Mouse (Mus musculus) forebrain, embryonic 10.5 days (tissue): ENCODE measurements around the gene 1700010B08Rik. TPM values are rescaled to one million over a fixed set of nuclear protein-coding genes. Genes with fewer than 3 reads are reported as not detected.
"Not testable (repeated sequence)": the region's sequence is repeated elsewhere in the genome, so short reads cannot be mapped to it uniquely, and the experiment has no call there.

Source experiments
- DNase-seq: peaks from one replicate; pipeline ENCODE4 v3.0.0-alpha.2; 2017; ENCODE audit warnings: low spot score; ENCODE audit errors: extremely low spot score
- H3K27ac ChIP-seq: fragments of 300-500 bp; sonication (generic); 2 replicates; pipeline ENCODE4 v1.5.1; 2016; ENCODE audit warnings: mild to moderate bottlenecking
- H3K27me3 ChIP-seq: fragments of 300-500 bp; sonication (generic); 2 replicates; pipeline ENCODE4 v1.6.1; 2016; ENCODE audit warnings: mild to moderate bottlenecking; ENCODE audit not compliant: poor library complexity, severe bottlenecking
- H3K36me3 ChIP-seq: fragments of 300-500 bp; sonication (generic); replicated peaks from 2 replicates; pipeline ENCODE4 v1.6.1; 2016; ENCODE audit warnings: mild to moderate bottlenecking, moderate library complexity
- H3K4me1 ChIP-seq: fragments of 300-500 bp; sonication (generic); 2 replicates; pipeline ENCODE4 v1.6.1; 2016
- H3K4me3 ChIP-seq: fragments of 300-500 bp; sonication (generic); 2 replicates; pipeline ENCODE4 v1.5.1; 2016; ENCODE audit warnings: mild to moderate bottlenecking, moderate library complexity
- H3K9me3 ChIP-seq: fragments of 300-500 bp; sonication (generic); 2 replicates; pipeline ENCODE4 v1.6.1; 2016; ENCODE audit warnings: mild to moderate bottlenecking, moderate library complexity
- WGBS: fragments of 180-500 bp; shearing (Covaris S2); methylation state at CpG from one replicate; pipeline ENCODE4 v1.1.7; 2016; 5-methylcytosine and 5-hydroxymethylcytosine counted together
- polyA plus RNA-seq: library from polyadenylated mRNA; unstranded; fragments of >200 nt; fragmentation: Nextera tagmentation; extraction: Ambion mirVana; gene quantifications from 2 replicates; pipeline ENCODE4 v1.2.1, GENCODE M21; 2016

1700010B08Rik gene
- polyA plus RNA-seq, 1 experiment from 2014 or later = not detected

GRCm38 (mm10) chr2:173702096-173702866 lies 16.9 kb upstream of the 1700010B08Rik start:
- Histone ChIP-seq H3K9me3 (no peaks in the 10 kb centered on the region), H3K27ac (no peak overlapping the region), H3K27me3 (no peaks in the 10 kb centered on the region), H3K4me3 (no peak overlapping the region), H3K4me1 (no peaks in the 10 kb centered on the region), H3K36me3 (peaks cover 79% of the 10 kb centered on the region)
- no peak for DNase-seq
- 84% methylated on average over 16 of the region's 16 CpGs for WGBS

DNA sequence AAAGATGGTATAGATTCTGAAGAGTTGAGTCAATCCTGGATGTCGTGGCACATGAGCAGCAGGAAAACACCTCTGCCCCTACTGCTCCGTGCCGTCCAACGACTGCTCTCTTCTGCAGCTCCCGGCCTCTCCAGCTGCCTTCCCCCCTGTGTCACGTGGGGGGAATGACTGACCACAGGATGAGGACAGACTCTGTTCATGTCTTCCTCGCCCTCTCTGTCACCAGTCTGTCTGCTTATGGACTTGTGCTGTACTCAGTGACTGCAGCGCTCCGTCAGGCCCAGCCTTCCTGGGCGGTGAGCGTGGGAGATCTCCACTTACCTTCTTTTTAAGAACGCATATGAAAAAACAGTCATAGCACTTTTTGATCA lies 16.4 kb upstream of the 1700010B08Rik start:
- DNase-seq = no peak
- H3K36me3 ChIP-seq = peaks cover 77% of the 10 kb centered on the region
- H3K27me3 ChIP-seq = no peaks in the 10 kb centered on the region
- H3K4me1 ChIP-seq = no peaks in the 10 kb centered on the region
- H3K27ac ChIP-seq = no peak overlapping the region
- WGBS = 88% methylated on average over 12 of the region's 12 CpGs
- H3K9me3 ChIP-seq = no peaks in the 10 kb centered on the region
- H3K4me3 ChIP-seq = no peak overlapping the region

DNA sequence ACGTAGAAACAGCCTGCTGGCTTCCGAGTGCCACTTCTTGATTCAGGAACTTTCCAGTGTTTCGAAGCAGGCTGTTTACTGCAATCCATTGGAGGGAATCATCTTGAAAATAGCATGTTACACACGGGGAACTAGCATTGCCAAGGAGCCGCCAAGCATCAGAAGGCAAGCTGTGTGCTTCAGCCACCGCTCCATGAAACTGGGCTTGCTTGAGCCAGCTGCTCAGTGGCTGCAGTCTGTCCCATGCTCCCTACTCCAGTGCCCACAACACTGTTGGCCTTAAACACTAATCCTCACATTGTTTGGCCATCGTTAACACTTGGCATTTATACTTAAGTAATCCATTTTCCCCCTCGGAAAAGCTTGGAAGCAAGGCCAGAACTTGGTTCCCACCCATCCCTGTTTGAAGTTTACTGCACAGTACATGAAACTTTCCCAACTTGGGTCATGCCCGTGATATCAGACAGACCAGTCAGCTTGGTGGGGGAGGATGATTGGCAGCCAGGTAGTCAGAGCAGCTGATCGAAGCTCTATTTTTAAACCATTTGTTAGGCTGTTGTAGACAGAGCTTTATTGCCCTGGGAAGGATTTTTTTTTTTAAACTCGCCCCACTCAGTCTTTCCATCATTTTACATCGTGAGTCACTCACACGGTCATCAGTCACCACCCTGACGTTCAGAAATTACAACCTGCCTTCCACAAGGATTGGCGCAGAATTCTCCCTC lies 13.2 kb upstream of the 1700010B08Rik start:
- no peaks in the 10 kb centered on the region for H3K27me3 ChIP-seq
- WGBS = 88% methylated on average over 15 of the region's 15 CpGs
- no peaks in the 10 kb centered on the region for H3K4me1 ChIP-seq
- no peak overlapping the region for H3K4me3 ChIP-seq
- peaks cover 60% of the 10 kb centered on the region for H3K36me3 ChIP-seq
- H3K27ac ChIP-seq = no peak overlapping the region
- no peak for DNase-seq
- H3K9me3 ChIP-seq = no peaks in the 10 kb centered on the region

GRCm38 (mm10) chr2:173707626-173708025 lies 11.6 kb upstream of the 1700010B08Rik start:
- H3K4me1 ChIP-seq, H3K27ac ChIP-seq, DNase-seq, H3K27me3 ChIP-seq, H3K4me3 ChIP-seq, H3K9me3 ChIP-seq: not testable (repeated sequence)
- H3K36me3 ChIP-seq = peaks cover 44% of the 10 kb centered on the region

- peaks cover 28% of the 10 kb centered on the region for H3K4me1 ChIP-seq
- peaks cover 26% of the 10 kb centered on the region for H3K36me3 ChIP-seq
- no peak overlapping the region for H3K27ac ChIP-seq
- 89% methylated on average over 6 of the region's 6 CpGs for WGBS
- no peaks in the 10 kb centered on the region for H3K27me3 ChIP-seq
- H3K4me3 ChIP-seq = no peak overlapping the region
- DNase-seq = no peak
- H3K9me3 ChIP-seq = no peaks in the 10 kb centered on the region
Observed at GRCm38 (mm10) chr2:173710193-173710592, 9.0 kb upstream of the 1700010B08Rik start.

GRCm38 (mm10) chr2:173712656-173713055 lies 6.6 kb upstream of the 1700010B08Rik start:
- DNase-seq = no peak
- 0 out of 2 replicates have a peak overlapping the region, but pooled peaks have one; percentile 17 for H3K27ac ChIP-seq
- no peaks in the 10 kb centered on the region for H3K9me3 ChIP-seq
- H3K4me3 ChIP-seq = no peak overlapping the region
- 70% methylated on average over 10 of the region's 10 CpGs for WGBS
- peaks cover 13% of the 10 kb centered on the region for H3K36me3 ChIP-seq
- H3K4me1 ChIP-seq = peaks cover 31% of the 10 kb centered on the region
- no peaks in the 10 kb centered on the region for H3K27me3 ChIP-seq

- Histone ChIP-seq H3K27me3 (no peaks in the 10 kb centered on the region), H3K4me3 (no peak overlapping the region), H3K36me3 (peaks cover 8% of the 10 kb centered on the region), H3K4me1 (peaks cover 31% of the 10 kb centered on the region), H3K9me3 (no peaks in the 10 kb centered on the region), H3K27ac (no peak overlapping the region)
- DNase-seq = no peak
- WGBS = 83% methylated on average over 4 of the region's 4 CpGs
Observed at GRCm38 (mm10) chr2:173713241-173713640, 6.0 kb upstream of the 1700010B08Rik start.

GRCm38 (mm10) chr2:173714620-173715218 lies 4.5 kb upstream of the 1700010B08Rik start:
- peak overlapping the region; percentile 53; the same call in 1 of the 2 replicates for H3K27ac ChIP-seq
- WGBS = 65% methylated on average over 8 of the region's 8 CpGs
- DNase-seq = no peak

DNA sequence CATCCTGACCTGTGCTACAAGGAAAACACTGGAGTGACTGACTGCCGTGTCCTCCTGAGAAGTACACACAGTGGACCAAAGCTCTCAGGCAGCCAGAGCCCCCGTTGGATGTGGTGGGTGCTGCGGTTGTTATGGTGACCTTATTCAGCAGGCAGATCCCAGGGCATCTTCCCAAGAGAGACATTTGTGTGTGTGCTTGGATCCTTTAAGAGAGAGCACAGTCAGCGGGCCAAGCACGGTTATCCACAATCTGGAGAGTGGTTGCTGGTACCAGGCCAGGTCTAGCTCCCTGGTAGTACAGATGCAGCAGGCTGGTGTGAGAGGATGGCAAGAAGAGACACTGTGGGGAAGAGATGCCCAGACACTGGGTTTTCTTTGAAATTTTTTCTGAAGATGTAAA lies 2.2 kb upstream of the 1700010B08Rik start:
- 93% methylated on average over 5 of the region's 5 CpGs for WGBS
- no peak overlapping the region for H3K27ac ChIP-seq
- no peaks in the 10 kb centered on the region; the same call in 1 of the 2 replicates for H3K9me3 ChIP-seq
- DNase-seq = no peak
- H3K27me3 ChIP-seq = no peaks in the 10 kb centered on the region
- H3K36me3 ChIP-seq = no peaks in the 10 kb centered on the region
- peaks cover 31% of the 10 kb centered on the region for H3K4me1 ChIP-seq
- H3K4me3 ChIP-seq = no peak overlapping the region

More at GRCm38 (mm10) chr2:173714620-173715218, 4.5 kb upstream of the 1700010B08Rik start:
- no peak overlapping the region for H3K4me3 ChIP-seq
- H3K36me3 ChIP-seq = no peaks in the 10 kb centered on the region
- no peaks in the 10 kb centered on the region; the same call in 1 of the 2 replicates for H3K9me3 ChIP-seq
- H3K4me1 ChIP-seq = peaks cover 31% of the 10 kb centered on the region
- H3K27me3 ChIP-seq = no peaks in the 10 kb centered on the region

DNA sequence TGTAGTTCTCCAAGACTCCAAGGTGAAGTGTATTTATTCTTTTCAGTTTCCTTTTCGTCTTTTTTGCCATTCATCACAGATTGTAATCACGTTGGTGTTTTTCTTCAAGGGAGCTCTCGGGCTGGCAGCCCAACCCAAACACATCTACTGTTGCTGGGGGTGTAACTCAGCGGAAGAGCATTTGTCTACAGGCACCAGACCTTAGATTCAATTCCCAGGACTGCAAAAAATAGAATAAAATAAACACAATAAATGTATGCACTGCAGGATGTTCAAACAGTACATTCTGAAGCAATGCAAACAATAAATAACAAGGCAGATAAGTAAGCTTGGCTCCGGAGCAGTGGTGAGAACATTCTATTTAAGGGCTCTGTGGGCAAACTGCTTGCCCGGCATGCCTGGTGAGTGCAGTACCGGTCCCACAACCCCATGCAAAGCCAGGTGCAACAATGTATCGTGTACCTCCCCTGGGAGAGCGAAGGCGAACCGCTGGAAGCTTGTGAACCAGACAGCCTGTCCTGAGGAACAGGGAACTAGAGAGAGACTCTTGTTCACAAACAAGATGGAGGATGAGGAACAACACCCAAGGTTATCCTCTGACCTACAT lies 3.1 kb downstream of the 1700010B08Rik start:
- Histone ChIP-seq H3K4me1 (peaks cover 16% of the 10 kb centered on the region), H3K9me3 (no peaks in the 10 kb centered on the region; the same call in 1 of the 2 replicates), H3K4me3 (no peak overlapping the region), H3K27ac (no peak overlapping the region), H3K27me3 (no peaks in the 10 kb centered on the region), H3K36me3 (no peaks in the 10 kb centered on the region)
- WGBS = 90% methylated on average over 11 of the region's 11 CpGs
- no peak for DNase-seq

GRCm38 (mm10) chr2:173724382-173724781 lies 5.2 kb downstream of the 1700010B08Rik start:
- no peaks in the 10 kb centered on the region for H3K36me3 ChIP-seq
- peaks cover 16% of the 10 kb centered on the region for H3K4me1 ChIP-seq
- no peak for DNase-seq
- no peaks in the 10 kb centered on the region for H3K27me3 ChIP-seq
- 61% methylated on average over 14 of the region's 14 CpGs for WGBS
- no peak overlapping the region for H3K4me3 ChIP-seq
- no peak overlapping the region for H3K27ac ChIP-seq
- no peaks in the 10 kb centered on the region; the same call in 1 of the 2 replicates for H3K9me3 ChIP-seq

DNA sequence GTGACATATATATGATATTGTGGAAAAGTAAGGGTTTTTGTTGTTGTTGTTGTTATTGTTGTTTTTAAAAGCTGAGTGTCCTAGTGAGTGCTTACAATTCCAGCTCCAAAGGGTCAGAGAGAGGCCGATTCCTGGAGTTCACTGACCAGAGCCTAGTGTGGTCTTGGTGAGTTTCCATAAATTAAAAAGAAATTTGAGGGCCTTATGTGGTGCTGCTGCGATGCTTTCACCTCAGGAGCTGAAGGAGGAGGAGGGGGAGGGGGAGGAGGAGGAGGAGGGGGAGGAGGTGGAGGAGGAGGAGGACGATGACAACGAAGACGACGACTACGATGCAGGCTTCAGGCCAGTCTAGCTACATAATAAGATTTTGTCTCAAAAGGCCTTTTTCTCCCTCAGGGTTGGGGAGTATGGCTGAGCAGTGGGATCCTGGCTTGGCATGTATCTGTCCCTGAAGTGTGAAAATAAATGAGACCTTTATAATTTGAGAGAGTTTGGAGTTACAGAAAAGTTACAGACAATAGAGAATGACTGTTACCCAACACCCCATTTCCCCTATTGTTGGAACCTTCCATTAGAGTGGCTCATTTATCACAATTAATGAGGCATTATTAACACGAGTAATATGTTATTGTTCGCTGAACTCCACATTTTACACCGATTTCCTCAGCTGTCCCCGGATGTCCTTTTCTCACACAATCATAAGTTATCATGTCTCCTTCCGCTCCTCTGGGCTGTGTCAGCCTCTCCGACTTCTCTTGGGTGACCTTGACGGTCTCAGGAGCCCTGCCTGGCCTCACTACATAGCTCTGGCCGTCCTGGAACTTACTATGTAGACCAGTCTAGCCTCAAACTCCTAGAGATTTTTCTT lies 6.0 kb downstream of the 1700010B08Rik start:
- peaks cover 23% of the 10 kb centered on the region for H3K4me1 ChIP-seq
- H3K27me3 ChIP-seq = no peaks in the 10 kb centered on the region
- H3K9me3 ChIP-seq = no peaks in the 10 kb centered on the region
- no peak overlapping the region for H3K27ac ChIP-seq
- no peak for DNase-seq
- no peak overlapping the region for H3K4me3 ChIP-seq
- 76% methylated on average over 15 of the region's 15 CpGs for WGBS
- H3K36me3 ChIP-seq = no peaks in the 10 kb centered on the region
